8 mouse cellular contexts compared by ENCODE assay signal in the genomic region with DNA sequence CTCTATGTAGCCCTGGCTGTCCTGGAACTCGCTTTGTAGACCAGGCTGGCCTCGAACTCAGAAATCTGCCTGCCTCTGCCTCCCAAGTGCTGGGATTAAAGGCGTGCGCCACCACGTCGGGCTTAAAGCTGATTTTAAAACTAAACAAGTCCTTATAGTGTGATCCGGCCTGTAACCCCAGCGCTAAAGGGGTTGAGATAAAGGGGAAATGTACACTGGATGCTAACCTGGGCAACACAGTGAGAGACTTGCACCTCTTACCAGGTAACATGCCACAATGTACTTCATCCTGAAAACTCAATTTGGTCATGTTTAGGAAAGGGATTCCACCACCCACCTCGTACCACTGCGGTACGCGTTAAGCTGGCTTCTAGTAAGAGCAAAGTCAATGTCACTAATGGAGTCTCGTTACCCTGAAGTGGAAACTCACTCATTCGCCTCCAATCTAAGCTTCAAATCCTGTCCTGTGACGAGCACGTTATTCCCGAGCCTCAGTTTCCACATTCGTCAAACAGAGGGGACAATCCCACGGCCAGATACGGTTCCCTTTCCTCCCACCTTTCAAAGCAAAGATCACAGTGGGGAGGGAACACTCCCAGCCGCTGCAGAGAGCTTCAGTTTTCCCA. TPM values are rescaled to one million over a fixed set of nuclear protein-coding genes. Genes with fewer than 3 reads are reported as not detected.
A peak's percentile ranks its signal among the peaks of the same experiment; 100 is the strongest.
DNase-seq lines count a peak whose midpoint lies in the region; ATAC-seq lines count a peak whose summit lies in the region.

No protein-coding gene starts in this region.

- H3K4me3 ChIP-seq in forebrain, embryonic 10.5 days, result peak overlapping the region; percentile 80
- H3K4me3 ChIP-seq in limb, embryonic 15.5 days, result peak overlapping the region; percentile 95

- 35% methylated on average over 21 of the region's 21 CpGs for WGBS in forebrain, embryonic 10.5 days
- 28% methylated on average over 21 of the region's 21 CpGs for WGBS in limb, embryonic 15.5 days

- H3K9ac ChIP-seq in limb, embryonic 15.5 days, result peak overlapping the region; percentile 93

- no peaks in the 10 kb centered on the region for H3K27me3 ChIP-seq in forebrain, embryonic 10.5 days (ENCODE audit: poor library complexity, severe bottlenecking)
- 0 out of 2 replicates have a peak, but pooled peaks cover 4% of the 10 kb centered on the region for H3K27me3 ChIP-seq in limb, embryonic 15.5 days

- ATAC-seq in frontal cortex, adult (ENCODE audit: low TSS enrichment), result peak; percentile 27; the same call in 1 of the 2 replicates
- ATAC-seq in limb, embryonic 15.5 days (ENCODE audit: insufficient number of reproducible peaks, low FRiP score, low TSS enrichment, low read depth), result no peak

- H3K27ac ChIP-seq in forebrain, embryonic 10.5 days, result peak overlapping the region; percentile 93
- peak overlapping the region; percentile 87 for H3K27ac ChIP-seq in limb, embryonic 15.5 days

- H3K36me3 ChIP-seq in forebrain, embryonic 10.5 days (replicated peaks), result peaks cover 3% of the 10 kb centered on the region; the same call in 1 of the 2 replicates
- H3K36me3 ChIP-seq in limb, embryonic 15.5 days, result no peaks in the 10 kb centered on the region

- peak overlapping the region; percentile 61 for H3K4me2 ChIP-seq in limb, embryonic 15.5 days

- DNase-seq in frontal cortex, postnatal 36 days (ENCODE audit: low spot score in 2 of 2), result no peak
- DNase-seq in 3T3-L1 (ENCODE audit: low read depth, low spot score), result peak; percentile 32
- DNase-seq in forebrain, embryonic 10.5 days (ENCODE audit: extremely low spot score, low spot score), result no peak
- DNase-seq in urinary bladder, adult 2 months (ENCODE audit: low spot score), result no peak
- DNase-seq in adrenal gland, postnatal 36 days, result no peak
- DNase-seq in gastrocnemius, adult 8-10 months (ENCODE audit: low spot score in 2 of 2), result no peak

- no peaks in the 10 kb centered on the region for H3K9me3 ChIP-seq in forebrain, embryonic 10.5 days
- no peaks in the 10 kb centered on the region for H3K9me3 ChIP-seq in limb, embryonic 15.5 days

- H3K4me1 ChIP-seq in forebrain, embryonic 10.5 days, result peaks cover 50% of the 10 kb centered on the region
- H3K4me1 ChIP-seq in limb, embryonic 15.5 days, result peaks cover 31% of the 10 kb centered on the region

RNA-seq across cellular contexts. Expression of a gene that starts 0.9 kb away (rescaled TPM):
- polyA plus RNA-seq in forebrain, embryonic 10.5 days (2016; fragmentation: Nextera tagmentation; extraction: Ambion mirVana), result 25.1 TPM in 2 replicates
- 23.1 and 23.3 TPM in 2 replicates for polyA plus RNA-seq in limb, embryonic 15.5 days (2015; fragmentation: Nextera tagmentation; extraction: Ambion mirVana)
- polyA plus RNA-seq in urinary bladder, adult 2 months (2012; rRNA removed), result 40.0 and 56.5 TPM in 2 replicates
- total RNA-seq in adrenal gland, postnatal 36 days (2021), result 100 to 1,000 TPM; 100 to 135 TPM
- total RNA-seq in gastrocnemius, adult 8-10 months (2022), result 10 to 100 TPM; 60.1 to 89.9 (median 74.9) TPM

RNA-seq across cellular contexts. Expression of a gene that starts 14.0 kb away (rescaled TPM):
- 659 and 678 TPM in 2 replicates for polyA plus RNA-seq in forebrain, embryonic 10.5 days (2016; fragmentation: Nextera tagmentation; extraction: Ambion mirVana)
- 551 and 611 TPM in 2 replicates for polyA plus RNA-seq in limb, embryonic 15.5 days (2015; fragmentation: Nextera tagmentation; extraction: Ambion mirVana)
- polyA plus RNA-seq in urinary bladder, adult 2 months (2012; rRNA removed), result 889 and 965 TPM in 2 replicates
- 1,000 to 10,000 TPM; 1,036 to 1,050 TPM for total RNA-seq in adrenal gland, postnatal 36 days (2021)
- total RNA-seq in gastrocnemius, adult 8-10 months (2022), result 100 to 1,000 TPM; 405 to 594 (median 505) TPM

RNA-seq across cellular contexts. Expression of a gene that starts 29.7 kb away (rescaled TPM):
- 3.5 and 5.1 TPM in 2 replicates for polyA plus RNA-seq in forebrain, embryonic 10.5 days (2016; fragmentation: Nextera tagmentation; extraction: Ambion mirVana)
- 3.8 and 4.1 TPM in 2 replicates for polyA plus RNA-seq in limb, embryonic 15.5 days (2015; fragmentation: Nextera tagmentation; extraction: Ambion mirVana)
- polyA plus RNA-seq in urinary bladder, adult 2 months (2012; rRNA removed), result 11.8 and 13.2 TPM in 2 replicates
- 10 to 100 TPM; 22.1 to 23.2 TPM for total RNA-seq in adrenal gland, postnatal 36 days (2021)
- total RNA-seq in gastrocnemius, adult 8-10 months (2022), result 10 to 100 TPM; 12.3 to 16.7 (median 13.9) TPM
